Mouse (Mus musculus): ENCODE measurements around the gene Dcbld2. TPM values are rescaled to one million over a fixed set of nuclear protein-coding genes. Genes with fewer than 3 reads are reported as not detected.

Gene Dcbld2
- polyA plus RNA-seq, 1 experiment from 2014 or later, result 3.6 TPM

DNA sequence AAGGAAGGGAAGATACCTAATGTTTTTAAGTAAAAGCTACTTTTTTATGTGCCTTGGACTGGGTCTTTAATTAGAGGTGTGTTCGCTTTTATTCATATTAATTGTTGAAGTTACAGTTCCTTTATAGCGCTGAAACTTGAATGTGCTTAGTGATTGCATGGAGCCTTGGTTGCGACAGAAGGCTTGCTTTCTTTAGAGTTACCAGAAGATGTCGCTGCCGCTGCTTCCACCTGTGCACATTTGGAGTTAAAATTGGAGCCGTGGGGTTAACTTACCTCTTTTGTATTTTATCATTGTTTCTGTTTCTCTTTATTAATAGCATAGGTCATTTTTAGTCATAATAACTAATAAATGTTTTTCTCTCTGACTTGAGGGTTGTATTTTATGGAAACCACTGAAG, 36.5 kb downstream of the Dcbld2 start:
- peak; percentile 56 for TF ChIP-seq CTCF (IDR thresholded peaks at IDR 0.05; ENCODE audit: low read depth)
- WGBS, result 72% methylated on average over 6 of the region's 6 CpGs
- DNase-seq (ENCODE audit: low spot score), result no peak
- Histone ChIP-seq H3K4me1 (replicated peaks; ENCODE audit: insufficient read depth, low read length) (no peaks in the 10 kb centered on the region), H3K4me2 (ENCODE audit: low read length) (no peak overlapping the region), H3K9me3 (replicated peaks; ENCODE audit: low read length) (no peaks in the 10 kb centered on the region), H3K36me3 (ENCODE audit: insufficient read depth, low read length) (no peaks in the 10 kb centered on the region), H3K4me3 (replicated peaks; ENCODE audit: low read depth, low read length) (no peak overlapping the region), H3K27me3 (ENCODE audit: insufficient read depth, low read length) (no peaks in the 10 kb centered on the region), H3K9ac (ENCODE audit: low read depth, low read length) (no peak overlapping the region), H3K27ac (no peak overlapping the region)
- no peak for ATAC-seq (replicated peaks; ENCODE audit: low FRiP score, low read depth)

DNA sequence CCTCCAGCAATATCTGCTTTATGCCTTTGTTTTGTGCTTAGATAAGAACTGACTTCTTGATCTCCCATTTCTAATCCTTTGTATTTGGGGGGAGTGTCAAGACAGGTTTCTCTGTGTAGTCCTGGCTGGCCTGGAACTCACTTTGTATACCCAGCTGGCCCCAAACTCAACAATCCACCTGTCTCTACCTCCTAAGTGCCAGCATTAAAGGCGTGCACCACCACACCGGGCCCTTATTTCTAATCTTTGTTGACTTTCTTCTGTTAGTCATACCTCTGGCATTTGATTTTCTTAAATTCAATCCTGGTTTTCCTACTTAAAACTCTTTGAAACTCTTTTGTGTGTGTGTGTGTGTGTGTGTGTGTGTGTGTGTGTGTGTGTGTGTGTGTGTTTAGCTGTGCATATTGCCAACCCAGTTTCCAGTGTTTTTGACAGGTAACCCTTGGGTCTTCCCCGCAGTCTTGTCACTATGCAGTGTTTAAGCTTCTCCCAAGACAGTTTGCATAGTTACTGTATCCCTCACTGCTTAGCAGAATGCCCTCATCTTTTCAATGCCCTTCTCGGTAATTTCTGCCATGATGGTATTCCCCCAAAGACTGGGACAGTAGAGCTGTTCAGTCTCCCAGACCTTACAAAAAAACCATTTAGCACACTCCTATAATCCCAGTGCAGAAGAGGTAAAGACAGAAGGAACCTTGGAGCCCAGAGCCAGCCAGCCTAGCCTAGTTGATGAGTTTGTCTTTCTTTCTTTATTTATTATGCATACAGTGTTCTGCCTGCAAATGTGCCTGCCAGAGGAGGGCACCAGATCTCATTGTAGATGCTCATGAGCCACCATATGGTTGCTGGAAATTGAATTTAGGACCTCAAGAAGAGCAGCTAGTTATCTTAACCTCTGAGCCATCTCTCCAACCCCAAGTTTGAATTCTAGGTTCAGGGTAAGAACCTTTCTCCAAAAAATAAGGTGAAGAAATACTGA, 38.3 kb downstream of the Dcbld2 start:
- H3K9ac ChIP-seq (ENCODE audit: low read depth, low read length), result no peak overlapping the region
- 0 out of 2 replicates have a peak, but pooled peaks cover 3% of the 10 kb centered on the region for H3K36me3 ChIP-seq (ENCODE audit: insufficient read depth, low read length)

DNA sequence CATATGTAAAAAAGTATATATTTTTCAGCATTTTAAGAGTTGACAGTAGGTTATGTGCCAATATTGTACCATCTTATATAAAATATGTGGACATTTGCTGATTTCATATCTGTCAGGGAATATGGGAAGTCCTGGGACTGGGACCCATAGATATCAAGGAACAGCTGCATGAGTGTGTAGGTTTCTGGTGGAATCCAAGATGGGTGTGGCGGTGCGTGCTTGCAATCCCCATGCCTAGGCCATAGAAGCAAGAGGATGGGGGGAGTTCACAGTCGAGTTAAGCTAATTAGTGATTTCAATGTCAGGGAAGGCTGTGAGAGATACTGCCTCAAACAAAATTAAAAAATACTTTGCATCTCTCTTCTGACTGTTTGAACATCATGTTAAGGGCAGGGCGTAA, 40.8 kb downstream of the Dcbld2 start:
- TF ChIP-seq CTCF (IDR thresholded peaks at IDR 0.05; ENCODE audit: low read depth), result no peak
- ATAC-seq (replicated peaks; ENCODE audit: low FRiP score, low read depth), result no peak
- H3K9me3 ChIP-seq (replicated peaks; ENCODE audit: low read length), result no peaks in the 10 kb centered on the region
- no peak overlapping the region for H3K27ac ChIP-seq
- no peaks in the 10 kb centered on the region for H3K27me3 ChIP-seq (ENCODE audit: insufficient read depth, low read length)
- H3K9ac ChIP-seq (ENCODE audit: low read depth, low read length), result no peak overlapping the region
- no peak overlapping the region for H3K4me2 ChIP-seq (ENCODE audit: low read length)
- no peaks in the 10 kb centered on the region for H3K4me1 ChIP-seq (replicated peaks; ENCODE audit: insufficient read depth, low read length)
- 78% methylated on average over 4 of the region's 4 CpGs for WGBS
- no peak for DNase-seq (ENCODE audit: low spot score)
- 0 out of 2 replicates have a peak, but pooled peaks cover 7% of the 10 kb centered on the region for H3K36me3 ChIP-seq (ENCODE audit: insufficient read depth, low read length)
- H3K4me3 ChIP-seq (replicated peaks; ENCODE audit: low read depth, low read length), result no peak overlapping the region

More for the DNA sequence above, 38.3 kb downstream of the Dcbld2 start:
- WGBS, result 88% methylated on average over 4 of the region's 4 CpGs
- DNase-seq (ENCODE audit: low spot score) (no peak), ATAC-seq (replicated peaks; ENCODE audit: low FRiP score, low read depth) (no peak)
- Histone ChIP-seq H3K4me3 (replicated peaks; ENCODE audit: low read depth, low read length) (no peak overlapping the region), H3K27ac (no peak overlapping the region), H3K4me2 (ENCODE audit: low read length) (no peak overlapping the region), H3K9me3 (replicated peaks; ENCODE audit: low read length) (no peaks in the 10 kb centered on the region), H3K4me1 (replicated peaks; ENCODE audit: insufficient read depth, low read length) (no peaks in the 10 kb centered on the region), H3K27me3 (ENCODE audit: insufficient read depth, low read length) (no peaks in the 10 kb centered on the region)
- peak; percentile 22; the same call in 1 of the 2 replicates for TF ChIP-seq CTCF (IDR thresholded peaks at IDR 0.05; ENCODE audit: low read depth)

DNA sequence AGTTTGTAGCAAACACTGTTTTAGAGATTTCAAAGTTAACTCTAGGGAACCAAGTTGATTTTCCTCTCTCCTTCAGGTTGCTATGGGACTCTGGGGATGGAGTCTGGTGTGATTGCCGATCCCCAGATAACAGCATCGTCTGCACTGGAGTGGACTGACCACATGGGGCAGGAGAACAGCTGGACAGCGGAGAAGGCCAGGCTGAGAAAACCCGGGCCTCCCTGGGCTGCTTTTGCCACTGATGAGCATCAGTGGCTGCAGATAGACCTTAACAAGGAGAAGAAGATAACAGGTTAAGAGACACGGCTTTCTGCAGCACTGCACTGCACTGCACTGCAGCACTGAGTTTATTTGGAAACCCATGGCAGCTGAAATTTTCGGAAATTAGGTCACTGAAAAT, 42.4 kb downstream of the Dcbld2 start:
- no peak for DNase-seq (ENCODE audit: low spot score)
- no peaks in the 10 kb centered on the region for H3K27me3 ChIP-seq (ENCODE audit: insufficient read depth, low read length)
- 0 out of 2 replicates have a peak, but pooled peaks have one; percentile 33 for ATAC-seq (replicated peaks; ENCODE audit: low FRiP score, low read depth)
- H3K9me3 ChIP-seq (replicated peaks; ENCODE audit: low read length), result no peaks in the 10 kb centered on the region
- no peak overlapping the region for H3K4me2 ChIP-seq (ENCODE audit: low read length)
- H3K4me1 ChIP-seq (replicated peaks; ENCODE audit: insufficient read depth, low read length), result no peaks in the 10 kb centered on the region
- peak; percentile 33; the same call in 1 of the 2 replicates for TF ChIP-seq CTCF (IDR thresholded peaks at IDR 0.05; ENCODE audit: low read depth)
- no peak overlapping the region for H3K27ac ChIP-seq
- H3K4me3 ChIP-seq (replicated peaks; ENCODE audit: low read depth, low read length), result no peak overlapping the region
- H3K36me3 ChIP-seq (ENCODE audit: insufficient read depth, low read length), result 0 out of 2 replicates have a peak, but pooled peaks cover 7% of the 10 kb centered on the region
- H3K9ac ChIP-seq (ENCODE audit: low read depth, low read length), result no peak overlapping the region
- WGBS, result 71% methylated on average over 6 of the region's 6 CpGs

- 0 out of 2 replicates have a peak, but pooled peaks have one; percentile 10 for TF ChIP-seq CTCF (IDR thresholded peaks at IDR 0.05; ENCODE audit: low read depth)
- WGBS, result 97% methylated on average over 5 of the region's 5 CpGs
- no peaks in the 10 kb centered on the region for H3K4me1 ChIP-seq (replicated peaks; ENCODE audit: insufficient read depth, low read length)
Measured at GRCm38 (mm10) chr16:58451647-58452046, 43.4 kb downstream of the Dcbld2 start.

DNA sequence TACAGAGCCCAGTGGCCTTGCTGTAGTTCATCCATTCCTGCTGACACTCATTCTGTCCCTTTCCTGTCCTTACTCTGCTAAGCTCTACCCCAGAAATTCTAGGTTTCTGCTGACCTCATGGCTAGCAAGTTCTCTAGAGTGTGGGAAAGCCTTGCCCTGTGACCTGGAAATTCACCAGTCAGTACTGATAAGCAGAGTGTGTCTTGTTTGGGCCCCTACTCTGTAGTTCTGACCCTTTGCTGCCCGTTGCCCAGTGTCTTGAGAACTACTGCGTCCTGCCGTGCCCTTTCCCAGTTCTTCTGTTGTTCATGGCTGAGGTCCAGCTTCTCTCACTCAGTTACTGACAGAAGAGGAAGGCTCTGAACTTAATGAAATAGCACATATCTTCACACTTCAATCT, 44.9 kb downstream of the Dcbld2 start:
- Histone ChIP-seq H3K36me3 (ENCODE audit: insufficient read depth, low read length) (0 out of 2 replicates have a peak, but pooled peaks cover 11% of the 10 kb centered on the region), H3K27me3 (ENCODE audit: insufficient read depth, low read length) (no peaks in the 10 kb centered on the region)
- no peak for DNase-seq (ENCODE audit: low spot score)

More at GRCm38 (mm10) chr16:58451647-58452046, 43.4 kb downstream of the Dcbld2 start:
- Histone ChIP-seq H3K36me3 (ENCODE audit: insufficient read depth, low read length) (0 out of 2 replicates have a peak, but pooled peaks cover 7% of the 10 kb centered on the region), H3K9ac (ENCODE audit: low read depth, low read length) (no peak overlapping the region), H3K27me3 (ENCODE audit: insufficient read depth, low read length) (no peaks in the 10 kb centered on the region), H3K27ac (no peak overlapping the region), H3K4me2 (ENCODE audit: low read length) (no peak overlapping the region), H3K4me3 (replicated peaks; ENCODE audit: low read depth, low read length) (no peak overlapping the region), H3K9me3 (replicated peaks; ENCODE audit: low read length) (no peaks in the 10 kb centered on the region)
- ATAC-seq (replicated peaks; ENCODE audit: low FRiP score, low read depth), result no peak
- no peak for DNase-seq (ENCODE audit: low spot score)

More for the DNA sequence above, 44.9 kb downstream of the Dcbld2 start:
- H3K9ac ChIP-seq (ENCODE audit: low read depth, low read length), result no peak overlapping the region
- 53% methylated on average over 3 of the region's 3 CpGs for WGBS
- no peaks in the 10 kb centered on the region for H3K9me3 ChIP-seq (replicated peaks; ENCODE audit: low read length)
- no peak overlapping the region for H3K4me2 ChIP-seq (ENCODE audit: low read length)
- ATAC-seq (replicated peaks; ENCODE audit: low FRiP score, low read depth), result no peak
- H3K4me1 ChIP-seq (replicated peaks; ENCODE audit: insufficient read depth, low read length), result no peaks in the 10 kb centered on the region
- H3K4me3 ChIP-seq (replicated peaks; ENCODE audit: low read depth, low read length), result no peak overlapping the region
- no peak for TF ChIP-seq CTCF (IDR thresholded peaks at IDR 0.05; ENCODE audit: low read depth)
- no peak overlapping the region for H3K27ac ChIP-seq

Data from kidney, postnatal 0 days (tissue).